Mouse (Mus musculus) heart, embryonic 14.5 days (tissue): ENCODE results near the gene Coq4. TPM values are rescaled to one million over a fixed set of nuclear protein-coding genes. Genes with fewer than 3 reads are reported as not detected.

Experiments used
- ATAC-seq: fragments of 200-750 bp; cut with Nextera tagmentation; 2 replicates; pipeline ENCODE4 v1.8.0; 2017; ENCODE audit warnings: low read depth, moderate TSS enrichment; ENCODE audit not compliant: insufficient number of reproducible peaks, insufficient read depth, low FRiP score
- H3K27ac ChIP-seq, 2 experiments: fragments of 200-500 bp in 1 of 2; fragments of 300-500 bp in 1 of 2; sonication (generic) in 1 of 2; replicated peaks in 1 of 2; 2 replicates each; pipeline ENCODE4 v1.5.1; 2012 to 2014; ENCODE audit warnings: low read depth in 2 of 2, low read length in 2 of 2, control low read depth in 1 of 2, mild to moderate bottlenecking in 1 of 2, mixed read lengths in 1 of 2; ENCODE audit not compliant: control insufficient read depth in 1 of 2, insufficient read depth in 1 of 2
- H3K27me3 ChIP-seq: fragments of 300-500 bp; sonication (generic); 2 replicates; pipeline ENCODE4 v1.6.1; 2014; ENCODE audit warnings: mild to moderate bottlenecking, low read length, control low read depth; ENCODE audit not compliant: control insufficient read depth, insufficient read depth
- H3K36me3 ChIP-seq: fragments of 300-500 bp; sonication (generic); 2 replicates; pipeline ENCODE4 v1.6.1; 2014; ENCODE audit warnings: mild to moderate bottlenecking, control low read depth, low read length, mixed read lengths; ENCODE audit not compliant: control insufficient read depth, insufficient read depth
- H3K4me1 ChIP-seq, 2 experiments: fragments of 200-500 bp in 1 of 2; fragments of 300-500 bp in 1 of 2; sonication (generic) in 1 of 2; 2 replicates each; pipeline ENCODE4 v1.6.1; 2012 to 2014; ENCODE audit warnings: low read length in 2 of 2, control low read depth in 1 of 2, mixed read lengths in 1 of 2; ENCODE audit not compliant: control insufficient read depth in 2 of 2, insufficient read depth in 2 of 2
- H3K4me2 ChIP-seq: fragments of 300-500 bp; sonication (generic); 2 replicates; pipeline ENCODE4 v1.6.1; 2014; ENCODE audit warnings: mild to moderate bottlenecking, low read length
- H3K4me3 ChIP-seq, 2 experiments: fragments of 200-500 bp in 1 of 2; fragments of 300-500 bp in 1 of 2; sonication (generic) in 1 of 2; 2 replicates each; pipeline ENCODE4 v1.5.1; 2012 to 2014; ENCODE audit warnings: low read length in 2 of 2, mild to moderate bottlenecking in 2 of 2, control low read depth in 1 of 2, low read depth in 1 of 2, moderate library complexity in 1 of 2; ENCODE audit not compliant: control insufficient read depth in 1 of 2, insufficient read depth in 1 of 2
- H3K9ac ChIP-seq: fragments of 300-500 bp; sonication (generic); 2 replicates; pipeline ENCODE4 v1.6.1; 2014; ENCODE audit warnings: mild to moderate bottlenecking, low read length
- H3K9me3 ChIP-seq: fragments of 300-500 bp; sonication (generic); 2 replicates; pipeline ENCODE4 v1.6.1; 2016; ENCODE audit warnings: low read length, control low read depth; ENCODE audit not compliant: control insufficient read depth
- WGBS: fragments of 180-500 bp; shearing (Covaris S2); extraction: QIAGEN DNeasy Blood & Tissue Kit; methylation state at CpG from one replicate; pipeline ENCODE4 v1.1.7; 2014; 5-methylcytosine and 5-hydroxymethylcytosine counted together
- polyA plus RNA-seq: library from polyadenylated mRNA; unstranded; fragments of >200 nt; fragmentation: Nextera tagmentation; extraction: Ambion mirVana; gene quantifications from 2 replicates; pipeline ENCODE4 v1.2.1, GENCODE M21; 2014

The Coq4 gene
- polyA plus RNA-seq, 1 experiment from 2014 or later, result 33.4 TPM

DNA sequence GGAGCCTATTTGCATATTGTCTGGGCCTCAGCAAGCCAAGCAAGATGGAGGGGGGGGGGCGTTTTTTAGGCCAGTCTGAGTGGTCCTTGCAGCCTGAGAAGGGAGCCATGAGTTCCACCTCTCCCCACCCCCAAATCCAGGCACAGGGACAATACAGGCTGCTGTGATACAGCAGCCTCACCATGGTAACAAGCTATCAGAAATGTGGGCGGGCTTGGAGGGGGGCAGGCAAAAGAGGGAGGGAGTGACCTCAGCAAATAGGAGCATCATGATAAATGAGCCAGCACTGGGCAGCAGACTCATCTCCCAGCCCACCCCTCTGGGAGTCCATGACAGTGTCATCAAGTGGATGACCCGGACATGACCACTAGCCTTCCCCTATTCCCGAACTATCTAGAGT, 52.2 kb downstream of the Coq4 start:
- WGBS, result 34% methylated on average over 4 of the region's 4 CpGs
- no peak overlapping the region for H3K9ac ChIP-seq

DNA sequence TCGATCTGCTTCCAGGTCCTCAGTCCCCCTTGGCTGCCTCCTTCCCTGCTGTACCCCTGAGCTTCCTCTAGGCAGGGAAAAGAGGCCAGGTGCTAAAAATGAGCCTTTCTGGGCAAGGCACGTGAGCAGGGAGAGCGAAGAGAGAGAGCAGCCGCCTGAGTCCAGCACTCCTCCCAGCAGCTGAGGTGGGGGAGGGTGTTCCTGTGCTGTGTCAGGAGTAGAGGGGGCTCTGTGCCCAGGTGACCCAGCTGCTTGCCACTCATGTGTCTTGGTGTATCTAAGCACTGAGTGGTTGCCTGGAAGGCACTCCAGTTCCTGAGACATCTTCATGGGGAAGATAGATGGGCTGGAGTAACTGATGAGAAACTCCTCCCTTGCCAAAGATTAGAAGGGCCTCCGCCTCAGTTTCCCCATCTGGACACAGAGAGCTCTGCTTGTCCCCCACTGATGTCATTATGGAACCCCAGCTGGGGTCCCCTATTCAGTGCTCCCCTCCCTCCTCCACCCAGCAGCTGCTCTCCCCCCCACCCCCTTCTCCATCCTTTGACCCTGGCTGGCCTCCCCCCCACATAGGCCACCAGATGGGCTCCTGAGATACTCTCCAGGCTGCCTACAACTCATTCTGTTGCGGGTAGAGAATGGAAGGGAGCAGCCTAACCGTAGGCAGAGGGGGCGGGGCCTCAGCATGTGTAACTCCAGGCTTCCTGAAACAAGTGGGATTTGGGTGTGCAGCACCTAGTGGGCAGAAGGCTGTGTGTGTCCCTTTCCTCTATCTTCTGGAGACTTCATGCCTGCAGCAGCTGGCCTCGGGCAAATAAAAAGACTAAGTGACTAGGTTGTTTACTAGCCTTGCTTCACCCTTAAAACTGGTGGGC, 56.2 kb downstream of the Coq4 start:
- H3K4me1 ChIP-seq, result peaks cover 3 to 12% of the 10 kb centered on the region in 2 experiments; a peak in 3 of 4 replicates
- H3K36me3 ChIP-seq, result peaks cover 43% of the 10 kb centered on the region
- H3K4me2 ChIP-seq, result no peak overlapping the region
- no peak overlapping the region for H3K9ac ChIP-seq
- H3K4me3 ChIP-seq, result no peak overlapping the region
- no peaks in the 10 kb centered on the region for H3K9me3 ChIP-seq
- WGBS, result 74% methylated on average over 9 of the region's 9 CpGs
- H3K27ac ChIP-seq, result no peak overlapping the region
- peaks cover 50% of the 10 kb centered on the region for H3K27me3 ChIP-seq
- no peak for ATAC-seq

More for the DNA sequence above, 52.2 kb downstream of the Coq4 start:
- Histone ChIP-seq H3K9me3 (no peaks in the 10 kb centered on the region), H3K36me3 (peaks cover 61% of the 10 kb centered on the region), H3K4me1 (no peaks in the 10 kb centered on the region), H3K4me2 (no peak overlapping the region), H3K27me3 (peaks cover 13% of the 10 kb centered on the region), H3K4me3 (no peak overlapping the region), H3K27ac (no peak overlapping the region)
- no peak for ATAC-seq

DNA sequence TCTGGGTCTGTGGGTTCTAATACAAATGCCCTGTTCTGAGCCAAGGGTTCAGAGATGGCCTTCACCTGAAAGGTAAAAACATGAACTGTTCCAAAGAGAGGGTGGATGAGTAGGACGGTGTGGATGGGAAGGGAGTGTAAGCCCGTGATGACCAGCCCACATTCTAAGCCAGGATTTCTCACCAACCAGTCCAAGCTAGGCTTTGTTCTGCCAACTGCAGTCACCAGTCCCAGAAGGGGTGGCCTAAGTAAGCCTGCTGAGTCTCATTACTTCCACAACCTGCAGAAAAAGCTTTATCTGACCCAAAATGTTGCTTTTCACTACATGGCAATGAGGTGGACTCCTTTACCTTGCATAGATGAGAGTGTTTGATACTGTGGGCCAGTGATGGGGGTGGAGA, 56.8 kb downstream of the Coq4 start:
- peaks cover 53% of the 10 kb centered on the region for H3K27me3 ChIP-seq

DNA sequence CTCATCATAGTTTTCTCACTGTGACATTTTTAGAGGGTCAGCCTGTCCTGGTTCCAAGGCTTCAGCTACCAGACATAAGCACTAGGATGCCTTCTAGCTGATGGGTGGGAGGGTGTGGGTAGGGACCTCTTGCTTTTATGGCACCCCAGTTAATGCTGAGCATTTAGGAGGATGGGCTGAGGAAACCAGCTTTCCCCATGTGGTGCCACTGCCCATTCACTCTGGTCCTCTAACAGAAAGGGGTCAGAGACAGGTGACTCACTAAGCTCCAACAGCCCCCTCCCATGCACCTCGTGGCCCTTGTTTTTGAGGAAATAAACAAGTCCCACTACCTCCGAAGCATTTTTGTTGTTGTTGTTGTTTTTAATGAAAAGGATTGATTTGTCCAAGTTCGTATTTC, 57.4 kb downstream of the Coq4 start:
- Histone ChIP-seq H3K36me3 (peaks cover 32% of the 10 kb centered on the region), H3K9me3 (no peaks in the 10 kb centered on the region), H3K9ac (no peak overlapping the region), H3K4me2 (no peak overlapping the region), H3K4me3 (no peak overlapping the region), H3K27me3 (peaks cover 53% of the 10 kb centered on the region), H3K4me1 (peaks cover 3 to 12% of the 10 kb centered on the region in 2 experiments; a peak in 3 of 4 replicates), H3K27ac (no peak overlapping the region)
- ATAC-seq, result no peak
- 42% methylated on average over 3 of the region's 3 CpGs for WGBS

More for the DNA sequence above, 56.8 kb downstream of the Coq4 start:
- H3K36me3 ChIP-seq, result peaks cover 37% of the 10 kb centered on the region
- no peak for ATAC-seq
- no peak overlapping the region for H3K9ac ChIP-seq
- H3K4me1 ChIP-seq, result peaks cover 3 to 12% of the 10 kb centered on the region in 2 experiments; a peak in 3 of 4 replicates
- no peak overlapping the region for H3K4me2 ChIP-seq
- no peaks in the 10 kb centered on the region for H3K9me3 ChIP-seq
- WGBS, result 94% methylated on average over 2 of the region's 2 CpGs
- H3K4me3 ChIP-seq, result no peak overlapping the region
- H3K27ac ChIP-seq, result no peak overlapping the region

DNA sequence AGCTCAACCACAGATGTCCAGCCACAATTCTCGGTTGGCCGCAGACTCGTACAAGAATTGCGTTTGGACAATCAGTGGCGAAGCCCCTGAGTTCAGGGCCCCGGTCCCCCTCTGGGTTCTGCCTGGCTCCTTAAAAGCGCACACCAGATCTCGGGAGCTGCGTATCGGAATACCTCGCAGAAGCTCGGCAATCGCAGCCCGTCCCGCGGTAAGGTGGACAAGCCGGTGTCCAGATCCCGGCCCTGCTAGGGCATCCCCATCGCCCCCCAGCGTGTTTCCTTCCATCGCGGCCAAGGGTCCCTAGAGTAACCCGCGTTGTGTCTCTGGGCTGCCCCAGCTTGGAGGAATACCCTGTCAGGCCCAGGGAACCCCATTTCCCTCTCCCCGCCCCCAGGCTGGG, 58.3 kb downstream of the Coq4 start:
- H3K27me3 ChIP-seq, result peaks cover 53% of the 10 kb centered on the region
- peak overlapping the region; percentile 31; the same call in 1 of the 2 replicates for H3K9ac ChIP-seq
- peak overlapping the region; percentile 58 for H3K4me2 ChIP-seq
- H3K9me3 ChIP-seq, result no peaks in the 10 kb centered on the region
- peaks cover 26% of the 10 kb centered on the region for H3K36me3 ChIP-seq
- H3K4me3 ChIP-seq, result peak overlapping the region in 1 of 2 experiments; percentile 27; a peak in 2 of 4 replicates
- no peak for ATAC-seq
- WGBS, result 14% methylated on average over 25 of the region's 25 CpGs
- peaks cover 3 to 12% of the 10 kb centered on the region in 2 experiments; a peak in 3 of 4 replicates for H3K4me1 ChIP-seq
- H3K27ac ChIP-seq, result no peak overlapping the region

DNA sequence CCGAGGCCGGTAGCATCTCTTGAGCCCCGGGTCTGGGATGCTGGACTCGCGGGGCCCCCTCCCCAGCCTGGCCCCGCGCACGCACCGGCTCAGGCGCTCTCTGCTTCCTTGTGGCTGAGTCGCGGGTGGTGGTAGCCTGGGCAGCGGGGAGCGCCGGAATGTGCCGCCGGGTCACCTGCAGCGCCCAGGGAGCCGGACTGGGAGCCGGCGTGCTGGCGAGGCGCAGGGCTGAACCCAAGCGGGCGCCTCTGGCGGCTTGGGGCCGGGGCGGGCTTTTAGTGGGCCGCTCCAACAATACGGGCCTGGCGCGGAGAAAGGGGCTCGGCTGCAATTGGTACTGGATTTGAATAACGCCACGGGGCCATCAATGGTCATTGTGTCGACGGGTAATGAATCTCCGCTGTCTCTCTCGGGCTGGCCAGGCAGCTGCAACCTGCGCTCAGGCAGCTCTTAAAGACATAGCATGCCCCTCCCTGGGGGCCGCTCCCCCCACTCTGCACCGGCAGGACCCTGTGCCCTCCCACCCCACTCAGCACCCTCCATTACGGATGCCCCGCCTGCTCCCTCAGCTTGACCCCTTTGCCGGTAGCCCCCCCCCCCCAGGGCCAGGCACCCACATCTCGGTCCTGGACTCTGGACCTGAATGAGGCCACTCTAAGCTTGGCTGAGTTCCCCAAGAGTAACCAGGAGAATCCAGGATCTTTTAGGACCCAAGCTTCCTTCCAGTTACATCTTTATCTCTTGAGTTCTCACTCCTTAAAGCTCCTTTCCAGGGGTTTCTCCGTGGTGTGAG, 59.0 kb downstream of the Coq4 start:
- H3K9ac ChIP-seq, result peak overlapping the region; percentile 31; the same call in 1 of the 2 replicates
- ATAC-seq, result no peak
- WGBS, result 10% methylated on average over 47 of the region's 47 CpGs
- H3K27ac ChIP-seq, result no peak overlapping the region
- H3K4me2 ChIP-seq, result peak overlapping the region; percentile 58
- H3K27me3 ChIP-seq, result peaks cover 53% of the 10 kb centered on the region
- no peaks in the 10 kb centered on the region for H3K9me3 ChIP-seq
- peak overlapping the region in 1 of 2 experiments; percentile 27; a peak in 2 of 4 replicates for H3K4me3 ChIP-seq
- H3K4me1 ChIP-seq, result peaks cover 3 to 12% of the 10 kb centered on the region in 2 experiments; a peak in 3 of 4 replicates
- H3K36me3 ChIP-seq, result peaks cover 24% of the 10 kb centered on the region

DNA sequence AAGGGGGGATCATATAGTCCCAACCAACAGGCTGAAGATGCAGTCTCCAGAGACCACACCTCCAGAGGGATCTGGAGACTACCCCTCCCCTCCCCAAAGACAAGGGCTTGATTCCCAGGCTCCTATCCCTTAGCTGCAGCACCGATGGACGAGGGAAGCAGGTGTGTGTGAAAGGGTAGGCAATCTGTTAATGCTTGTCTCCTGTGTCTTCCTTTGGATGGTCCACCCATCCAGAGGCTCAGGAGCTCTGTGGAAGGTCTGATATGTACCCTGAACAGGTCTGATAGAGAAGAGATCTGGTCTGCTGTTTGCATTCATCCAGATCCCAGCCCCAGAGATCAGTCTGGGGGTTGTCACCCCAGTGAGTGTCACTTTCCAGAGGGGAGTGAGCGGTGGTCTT, 59.6 kb downstream of the Coq4 start:
- Histone ChIP-seq H3K9me3 (no peaks in the 10 kb centered on the region), H3K4me1 (peaks cover 3 to 12% of the 10 kb centered on the region in 2 experiments; a peak in 3 of 4 replicates), H3K9ac (no peak overlapping the region), H3K36me3 (peaks cover 17% of the 10 kb centered on the region), H3K27me3 (peaks cover 53% of the 10 kb centered on the region), H3K4me3 (no peak overlapping the region), H3K4me2 (no peak overlapping the region), H3K27ac (no peak overlapping the region)
- no peak for ATAC-seq
- WGBS, result 60% methylated on average over 3 of the region's 3 CpGs
